Mouse (Mus musculus): ENCODE data around the gene 2610318N02Rik.

2610318N02Rik gene

GRCm38 (mm10) chr16:17104600-17104999 lies 20.4 kb downstream of the 2610318N02Rik start:
- DNase-seq: no peak

DNA sequence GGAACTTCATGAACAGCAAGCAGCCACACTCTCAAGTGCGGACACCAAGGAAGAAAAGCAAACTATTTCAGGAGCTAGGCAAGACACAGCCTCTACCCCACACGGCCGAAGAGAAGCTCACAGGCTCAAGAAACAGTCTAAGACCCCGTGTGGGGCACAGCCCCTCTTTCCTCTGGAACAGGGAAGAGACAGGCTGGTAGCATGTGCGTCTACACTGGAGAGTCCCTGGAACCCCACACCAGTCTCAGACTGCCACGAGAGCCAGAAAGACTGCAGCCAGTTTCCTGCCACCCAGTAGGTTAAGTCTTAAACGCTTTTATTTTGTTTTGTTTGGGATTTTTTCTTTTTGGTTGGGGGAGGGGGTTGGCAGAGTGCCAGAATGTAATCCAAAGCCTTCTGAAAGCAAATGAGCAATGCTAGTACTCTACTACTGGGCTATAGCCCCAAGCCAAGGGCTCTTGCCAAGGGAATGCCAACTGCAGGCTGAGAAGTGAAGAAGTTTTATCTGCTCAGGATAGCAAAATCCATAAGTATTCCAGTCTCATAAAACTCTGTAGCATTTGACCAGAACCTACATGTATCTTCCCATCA lies 22.2 kb downstream of the 2610318N02Rik start:
- DNase-seq: no peak

- DNase-seq: no peak
Observed at GRCm38 (mm10) chr16:17096938-17097337, 28.0 kb downstream of the 2610318N02Rik start.

GRCm38 (mm10) chr16:17088346-17088745 lies 36.6 kb downstream of the 2610318N02Rik start:
- DNase-seq: no peak

- no peak for DNase-seq
Observed at GRCm38 (mm10) chr16:17086669-17087193, 38.2 kb downstream of the 2610318N02Rik start.

- DNase-seq: no peak
Observed at GRCm38 (mm10) chr16:17086241-17086640, 38.7 kb downstream of the 2610318N02Rik start.

DNA sequence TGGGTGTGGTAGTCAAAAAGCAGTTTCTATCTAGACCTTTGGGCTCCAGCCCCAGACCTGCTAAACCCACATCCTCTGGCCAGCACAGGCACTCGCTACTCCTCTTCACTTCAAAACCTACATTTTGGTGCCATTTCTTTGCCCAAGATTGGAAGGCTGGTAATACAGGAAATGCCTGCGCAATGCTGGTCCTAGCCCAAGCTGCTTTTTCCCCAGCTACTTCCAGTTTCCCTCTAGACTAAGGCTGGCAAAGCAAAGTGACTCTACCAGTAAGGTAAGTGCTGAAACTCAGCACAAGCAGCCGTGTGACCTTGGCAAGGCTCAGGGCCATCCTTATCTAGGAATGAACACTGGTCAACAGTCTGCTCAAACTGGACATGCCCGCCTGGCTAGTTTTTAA lies 39.3 kb downstream of the 2610318N02Rik start:
- DNase-seq: no peak

DNA sequence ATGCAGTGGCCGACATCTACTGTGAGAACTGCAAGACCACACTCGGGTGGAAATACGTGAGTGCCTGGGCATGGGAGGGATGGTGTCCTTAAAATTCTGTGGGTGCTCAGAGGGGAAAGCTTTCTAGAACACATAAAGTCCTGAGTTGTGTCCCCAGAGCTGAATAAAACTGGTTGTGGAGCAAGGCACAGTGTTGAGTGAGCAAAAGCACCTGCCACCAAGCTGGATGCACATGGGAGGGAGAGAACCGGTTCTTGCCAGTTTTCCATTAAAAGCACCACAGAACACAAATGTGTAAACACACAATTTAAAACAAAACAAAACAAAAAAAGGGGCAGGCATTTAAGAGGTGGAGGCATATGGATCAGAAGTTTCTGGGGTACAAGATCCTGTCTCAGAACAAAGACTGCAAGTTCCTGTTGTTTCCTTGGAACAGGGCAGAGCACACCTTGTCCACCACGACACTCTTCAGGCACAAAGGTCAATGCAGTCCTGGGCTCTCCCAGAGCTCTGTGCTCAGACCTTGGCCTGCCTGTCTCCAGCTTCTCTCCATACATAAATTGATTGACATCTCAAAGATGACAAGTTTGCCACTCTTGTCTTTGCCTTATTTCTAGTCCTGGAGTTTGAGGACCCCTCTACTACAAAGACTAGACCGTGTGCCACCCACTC lies 42.7 kb downstream of the 2610318N02Rik start:
- no peak for DNase-seq

GRCm38 (mm10) chr16:17078101-17078500 lies 46.9 kb downstream of the 2610318N02Rik start:
- no peak for DNase-seq

GRCm38 (mm10) chr16:17076869-17077268 lies 48.1 kb downstream of the 2610318N02Rik start:
- no peak for DNase-seq

- DNase-seq: no peak
Observed at GRCm38 (mm10) chr16:17076301-17076700, 48.7 kb downstream of the 2610318N02Rik start.

GRCm38 (mm10) chr16:17073000-17073399 lies 52.0 kb downstream of the 2610318N02Rik start:
- DNase-seq: no peak

GRCm38 (mm10) chr16:17070716-17071115 lies 54.3 kb downstream of the 2610318N02Rik start:
- no peak for DNase-seq

GRCm38 (mm10) chr16:17069511-17070443 lies 55.2 kb downstream of the 2610318N02Rik start, which contains the start of gene Ypel1:
Gene Ypel1, plus strand, starts transcription at chr16:17069696.
- DNase-seq: peak; percentile 81

GRCm38 (mm10) chr16:17067552-17067951 lies 57.4 kb downstream of the 2610318N02Rik start:
- no peak for DNase-seq

All from thymus, postnatal 25 days (tissue).